Mouse (Mus musculus) CH12.LX (cell line): Measurements from ENCODE around the gene Antxrl. TPM values are rescaled to one million over a fixed set of nuclear protein-coding genes. Genes with fewer than 3 reads are reported as not detected.

Experiments used
- DNase-seq: peaks from one replicate; pipeline ENCODE4 v3.0.0-alpha.2; 2013; ENCODE audit errors: extremely low read depth
- H3K27ac ChIP-seq: 2 replicates; pipeline ENCODE4 v1.5.1; 2012; ENCODE audit warnings: low read depth, mild to moderate bottlenecking, control low read depth, moderate library complexity; ENCODE audit not compliant: insufficient read depth
- H3K27me3 ChIP-seq: replicated peaks from 2 replicates; pipeline ENCODE3; 2012; ENCODE audit warnings: inconsistent platforms
- H3K36me3 ChIP-seq, 2 experiments: replicated peaks in 1 of 2; 2 replicates each; pipeline versions ENCODE3 to v1.6.1; 2012; ENCODE audit warnings: inconsistent platforms in 1 of 2, low read length in 1 of 2, mild to moderate bottlenecking in 1 of 2, mixed read lengths in 1 of 2, moderate library complexity in 1 of 2; ENCODE audit not compliant: control insufficient read depth in 1 of 2, insufficient read depth in 1 of 2
- H3K4me1 ChIP-seq, 2 experiments: 2 replicates each; pipeline ENCODE4 v1.6.1; 2012; ENCODE audit warnings: inconsistent platforms in 1 of 2, moderate library complexity in 1 of 2; ENCODE audit not compliant: insufficient read depth in 2 of 2, control insufficient read depth in 1 of 2
- H3K4me2 ChIP-seq: 2 replicates; pipeline ENCODE4 v1.6.1; 2012; ENCODE audit warnings: low read depth, mild to moderate bottlenecking, control low read depth; ENCODE audit not compliant: poor library complexity, insufficient read depth, severe bottlenecking
- H3K4me3 ChIP-seq, 3 experiments: fragments of 150-350 bp in 1 of 3; sonication (generic) in 1 of 3; replicated peaks in 1 of 3; 2 replicates each; pipeline versions ENCODE3 to v1.5.1; 2011 to 2012; ENCODE audit warnings: low read depth in 2 of 3, low read length in 2 of 3, mild to moderate bottlenecking in 2 of 3, moderate library complexity in 2 of 3, control low read depth in 1 of 3, improper control_type of control experiment in 1 of 3, inconsistent platforms in 1 of 3, mixed read lengths in 1 of 3; ENCODE audit not compliant: poor library complexity in 1 of 3
- H3K79me2 ChIP-seq: replicated peaks from 2 replicates; pipeline ENCODE4 v1.6.1; 2012; ENCODE audit warnings: mild to moderate bottlenecking, moderate library complexity; ENCODE audit not compliant: control insufficient read depth, poor library complexity, insufficient read depth, severe bottlenecking; ENCODE audit errors: extremely low read depth
- H3K9ac ChIP-seq: 2 replicates; pipeline ENCODE4 v1.6.1; 2012; ENCODE audit warnings: low read depth, mild to moderate bottlenecking, control low read depth, moderate library complexity; ENCODE audit not compliant: insufficient read depth
- H3K9me3 ChIP-seq: replicated peaks from 2 replicates; pipeline ENCODE3; 2012; ENCODE audit warnings: low read length, inconsistent platforms, mixed read lengths
- CHD2 ChIP-seq: IDR thresholded peaks from 2 replicates; pipeline ENCODE4 v1.6.1; 2011; ENCODE audit warnings: low read length, improper control_type of control experiment
- CTCF ChIP-seq, 2 experiments: IDR thresholded peaks in 1 of 2; conservative IDR thresholded peaks in 1 of 2; 2 replicates each; pipeline ENCODE4 v1.5.1; 2011 to 2012; ENCODE audit warnings: low read depth in 2 of 2, low read length in 2 of 2, improper control_type of control experiment in 1 of 2, inconsistent platforms in 1 of 2, mild to moderate bottlenecking in 1 of 2, moderate library complexity in 1 of 2
- ELF1 ChIP-seq: IDR thresholded peaks from 2 replicates; pipeline ENCODE4 v1.6.1; 2014; ENCODE audit warnings: low read depth, mild to moderate bottlenecking, inconsistent platforms, low read length, improper control_type of control experiment
- HCFC1 ChIP-seq: IDR thresholded peaks from 2 replicates; pipeline ENCODE4 v1.6.1; 2012; ENCODE audit warnings: low read depth, mild to moderate bottlenecking, inconsistent platforms, low read length, improper control_type of control experiment
- JUND ChIP-seq: conservative IDR thresholded peaks from 2 replicates; pipeline ENCODE4 v1.6.1; 2011; ENCODE audit warnings: low read depth, low read length, improper control_type of control experiment
- KAT2A ChIP-seq: IDR thresholded peaks from 2 replicates; pipeline ENCODE4 v1.6.1; 2012; ENCODE audit warnings: low read length, improper control_type of control experiment, inconsistent platforms; ENCODE audit not compliant: insufficient replicate concordance
- MAX ChIP-seq: IDR thresholded peaks from 2 replicates; pipeline ENCODE4 v1.6.1; 2011; ENCODE audit warnings: low read length, improper control_type of control experiment
- MEF2A ChIP-seq: IDR thresholded peaks from 2 replicates; pipeline ENCODE4 v1.6.1; 2014; ENCODE audit warnings: low read depth, mild to moderate bottlenecking, inconsistent platforms, low read length, improper control_type of control experiment, borderline replicate concordance
- MXI1 ChIP-seq: IDR thresholded peaks from 2 replicates; pipeline ENCODE4 v1.6.1; 2011; ENCODE audit warnings: mild to moderate bottlenecking, low read depth, low read length, improper control_type of control experiment
- MYC ChIP-seq: IDR thresholded peaks from 2 replicates; pipeline ENCODE4 v1.6.1; 2011; ENCODE audit warnings: low read depth, mild to moderate bottlenecking, improper control_type of control experiment, low read length
- PAX5 ChIP-seq: IDR thresholded peaks from 2 replicates; pipeline ENCODE4 v1.6.1; 2012; ENCODE audit warnings: low read length, inconsistent platforms, mixed read lengths
- POLR2A ChIP-seq: IDR thresholded peaks from 2 replicates; pipeline ENCODE4 v1.6.1; 2011; ENCODE audit warnings: low read depth, mild to moderate bottlenecking, improper control_type of control experiment, low read length
- RAD21 ChIP-seq: IDR thresholded peaks from 2 replicates; pipeline ENCODE4 v1.6.1; 2011; ENCODE audit warnings: low read depth, mild to moderate bottlenecking, low read length, improper control_type of control experiment, moderate library complexity
- SIN3A ChIP-seq: IDR thresholded peaks from 2 replicates; pipeline ENCODE4 v1.6.1; 2012; ENCODE audit warnings: low read length, improper control_type of control experiment, inconsistent platforms
- SMC3 ChIP-seq: IDR thresholded peaks from 2 replicates; pipeline ENCODE4 v1.6.1; 2011; ENCODE audit warnings: low read depth, low read length, improper control_type of control experiment
- TCF12 ChIP-seq: IDR thresholded peaks from 2 replicates; pipeline ENCODE4 v1.6.1; 2014; ENCODE audit warnings: low read depth, mild to moderate bottlenecking, inconsistent platforms, low read length, improper control_type of control experiment
- ZMIZ1 ChIP-seq: IDR thresholded peaks from 2 replicates; pipeline ENCODE4 v1.6.1; 2012; ENCODE audit warnings: low read depth, mild to moderate bottlenecking, inconsistent platforms, low read length, improper control_type of control experiment
- ZNF384 ChIP-seq: IDR thresholded peaks from 2 replicates; pipeline ENCODE4 v1.6.1; 2012; ENCODE audit warnings: low read depth, low read length, improper control_type of control experiment, inconsistent platforms
- dilution Hi-C: fragments of 300-500 bp; cut with MboI; formaldehyde crosslinking; loops from 2 replicates; pipeline ENCODE4 v1.14.3; 2020; ENCODE audit warnings: low sequenced_read_pairs; ENCODE audit not compliant: extremely low pct_unique_long_range_greater_than_20kb, extremely low pct_ligation_motif_present
- in situ Hi-C: fragments of 300-500 bp; cut with MboI; formaldehyde crosslinking; loops from 3 replicates; pipeline ENCODE4 v1.14.3; 2019; ENCODE audit warnings: low sequenced_read_pairs, low pct_ligation_motif_present, low pct_unique_long_range_greater_than_20kb, mixed read lengths
- polyA plus RNA-seq: library from polyadenylated mRNA; unstranded; fragments of >175 nt; gene quantifications from 2 replicates; pipeline ENCODE4 v1.2.1, GENCODE M21; 2012; ENCODE audit warnings: low read depth; ENCODE audit not compliant: insufficient read length
- total RNA-seq, 2 experiments: library from RNA; depleted of rRNA; stranded (reverse); fragments of 300-350 nt in 1 of 2; fragments of >200 nt in 1 of 2; gene quantifications; 2 replicates each; pipeline ENCODE4 v1.2.3; 2012 to 2014

The Antxrl gene
- total and polyA plus RNA-seq, 3 experiments = not detected

GRCm38 (mm10) chr14:34106389-34107062, 54.0 kb downstream of the Antxrl start:
- no peaks in the 10 kb centered on the region for H3K9me3 ChIP-seq
- dilution Hi-C loops (no loop called here), in situ Hi-C loops (loop anchor here (5.0 kb wide), 1 partner anchor 91 kb away; no protein-coding TSS in a partner anchor)
- H3K36me3 ChIP-seq = no peaks in the 10 kb centered on the region
- DNase-seq = peak; percentile 45
- H3K79me2 ChIP-seq = no peaks in the 10 kb centered on the region
- H3K4me1 ChIP-seq = peaks cover 0 to 16% of the 10 kb centered on the region in 2 experiments; a peak in 3 of 4 replicates
- no peak overlapping the region for H3K4me2 ChIP-seq
- no peak overlapping the region for H3K27ac ChIP-seq
- no peak overlapping the region for H3K4me3 ChIP-seq
- no peaks in the 10 kb centered on the region for H3K27me3 ChIP-seq
- no peak overlapping the region for H3K9ac ChIP-seq
- TF ChIP-seq SMC3 (peak; percentile 88), RAD21 (peak; percentile 34), TCF12 (0 out of 2 replicates have a peak, but pooled peaks have one; percentile 20), MXI1 (no peak), CHD2 (no peak), CTCF (conservative IDR thresholded peaks at IDR 0.05 in 1 of 2, IDR thresholded peaks at IDR 0.05 in 1 of 2; ENCODE audit: low read depth in 2 of 2, low read length in 2 of 2) (peak in 1 of 2 experiments; percentile 77; a peak in 3 of 4 replicates)

GRCm38 (mm10) chr14:34107594-34107993, 55.1 kb downstream of the Antxrl start:
- Histone ChIP-seq H3K4me2 (0 out of 2 replicates have a peak overlapping the region, but pooled peaks have one; percentile 42), H3K27me3 (no peaks in the 10 kb centered on the region), H3K4me1 (peaks cover 0 to 16% of the 10 kb centered on the region in 2 experiments; a peak in 3 of 4 replicates), H3K9ac (no peak overlapping the region), H3K79me2 (no peaks in the 10 kb centered on the region), H3K27ac (no peak overlapping the region), H3K36me3 (no peaks in the 10 kb centered on the region), H3K9me3 (no peaks in the 10 kb centered on the region), H3K4me3 (no peak overlapping the region)
- dilution Hi-C loops (no loop called here), in situ Hi-C loops (loop anchor here (5.0 kb wide), 1 partner anchor 90 kb away; no protein-coding TSS in a partner anchor)
- no peak for DNase-seq
- TF ChIP-seq HCFC1 (no peak), TCF12 (no peak), POLR2A (no peak), MXI1 (no peak), MEF2A (no peak), MAX (no peak), ZNF384 (no peak), ELF1 (no peak), PAX5 (no peak), JUND (no peak), SIN3A (no peak), KAT2A (no peak), ZMIZ1 (no peak), MYC (no peak)
